Mouse (Mus musculus) testis, adult 2 months (tissue): ENCODE measurements around the gene Erc2.

Experiments
- CTCF ChIP-seq: fragments of 200-500 bp; IDR thresholded peaks from 2 replicates; pipeline ENCODE4 v1.5.1; 2012; ENCODE audit warnings: low read depth, mild to moderate bottlenecking, inconsistent platforms, low read length, moderate library complexity; ENCODE audit not compliant: control insufficient read depth, insufficient read depth, insufficient replicate concordance
- POLR2A ChIP-seq: fragments of 200-500 bp; IDR thresholded peaks from 2 replicates; pipeline ENCODE4 v1.6.1; 2012; ENCODE audit warnings: low read depth, mild to moderate bottlenecking, inconsistent platforms, low read length, moderate library complexity; ENCODE audit not compliant: control insufficient read depth

DNA sequence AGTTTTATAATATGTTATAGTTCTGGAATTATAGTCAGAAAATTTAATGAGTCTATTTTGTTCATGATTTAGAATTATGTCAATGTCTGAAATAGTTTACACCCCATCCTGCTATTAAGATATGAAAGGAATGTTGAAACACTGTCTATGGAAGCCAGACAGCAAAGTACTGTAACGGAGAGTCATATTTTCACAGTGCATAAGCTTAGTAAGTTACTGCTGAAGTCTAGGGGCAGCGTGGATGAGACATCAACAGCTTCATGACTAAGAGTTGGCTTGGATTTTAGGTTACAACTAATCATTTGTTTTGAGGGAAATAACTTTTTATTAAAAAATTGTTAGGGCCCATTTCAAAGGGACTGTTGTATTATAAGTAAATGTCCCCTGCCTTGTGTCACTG, 412.8 kb downstream of the Erc2 start:
- TF ChIP-seq CTCF: no peak
- TF ChIP-seq POLR2A: no peak
